Mouse (Mus musculus) mesoderm, embryonic 11.5 days (tissue): ENCODE measurements around the gene Cacng1.

Experiments
- DNase-seq: peaks from one replicate; pipeline ENCODE4 v3.0.0-alpha.2; 2012; ENCODE audit warnings: low read depth, low spot score

The Cacng1 gene

DNA sequence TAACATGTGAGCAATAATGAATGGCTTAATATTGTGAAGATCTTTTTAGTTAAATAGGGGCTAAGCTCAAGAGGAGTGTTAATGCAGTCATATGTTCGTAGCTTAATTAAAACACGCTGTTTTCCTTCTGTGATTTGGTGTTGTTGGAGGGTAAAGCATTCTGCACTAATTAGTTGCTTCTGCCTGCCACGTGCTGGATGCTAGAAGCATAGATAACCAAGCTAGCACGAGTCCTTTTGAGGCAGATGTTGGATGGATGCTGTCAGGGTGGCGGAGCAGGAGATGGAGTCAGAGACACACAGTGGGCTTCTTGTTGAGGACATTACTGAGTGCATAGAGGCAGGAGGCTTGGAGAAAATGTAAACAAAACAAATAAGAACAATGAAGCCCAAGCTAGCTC is 59.2 kb downstream of the Cacng1 start:
- DNase-seq, result no peak

DNA sequence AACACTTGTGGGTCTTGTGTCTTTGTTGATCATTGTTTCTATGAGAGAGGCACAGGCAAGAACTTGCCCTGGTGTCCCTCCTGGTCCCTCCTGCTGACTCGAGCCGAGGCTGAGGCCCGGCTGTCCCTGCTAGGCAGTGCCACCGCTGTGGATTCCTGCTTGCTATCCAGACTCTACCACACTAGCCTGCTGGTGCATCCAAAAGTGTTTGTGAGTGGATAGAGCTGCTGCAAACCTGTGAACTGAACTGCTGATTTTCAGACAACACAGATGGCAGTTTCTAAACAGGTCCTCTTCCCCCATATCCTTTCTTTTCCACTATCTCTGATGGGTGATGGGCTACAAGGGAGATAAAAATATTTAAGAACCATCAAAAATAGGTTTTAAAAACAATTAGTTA is 60.8 kb downstream of the Cacng1 start:
- DNase-seq, result no peak
